Mouse (Mus musculus) thymus, postnatal 10 days (tissue): ENCODE results near the gene Qrsl1.
A peak's percentile ranks its signal among the peaks of the same experiment; 100 is the strongest.

Source experiments
- DNase-seq, 2 experiments: peaks; one replicate each; pipeline ENCODE4 v3.0.0; 2021; ENCODE audit warnings: low spot score in 2 of 2

Gene Qrsl1

DNA sequence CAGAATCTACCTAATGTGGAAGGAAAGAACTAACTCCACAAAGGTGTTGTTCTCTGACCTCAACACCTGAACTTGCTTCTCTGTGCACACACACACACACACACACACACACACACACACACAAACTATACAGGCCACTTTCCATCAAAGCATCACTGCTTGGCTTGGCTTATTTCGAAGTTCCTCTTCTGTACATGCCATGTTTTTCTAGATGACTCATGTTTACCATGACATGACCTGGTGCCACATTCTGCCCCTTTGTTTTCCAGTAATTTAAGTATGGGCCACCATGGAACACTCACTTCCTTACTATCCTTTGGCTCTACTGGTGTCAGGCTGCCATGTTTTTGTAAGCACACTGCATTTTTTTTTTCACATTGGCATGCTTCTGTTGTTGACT lies 30.1 kb downstream of the Qrsl1 start:
- no peak for DNase-seq

- peak; percentile 11 to 44 for DNase-seq
Observed at GRCm38 (mm10) chr10:43870752-43871151, 30.8 kb downstream of the Qrsl1 start.

DNA sequence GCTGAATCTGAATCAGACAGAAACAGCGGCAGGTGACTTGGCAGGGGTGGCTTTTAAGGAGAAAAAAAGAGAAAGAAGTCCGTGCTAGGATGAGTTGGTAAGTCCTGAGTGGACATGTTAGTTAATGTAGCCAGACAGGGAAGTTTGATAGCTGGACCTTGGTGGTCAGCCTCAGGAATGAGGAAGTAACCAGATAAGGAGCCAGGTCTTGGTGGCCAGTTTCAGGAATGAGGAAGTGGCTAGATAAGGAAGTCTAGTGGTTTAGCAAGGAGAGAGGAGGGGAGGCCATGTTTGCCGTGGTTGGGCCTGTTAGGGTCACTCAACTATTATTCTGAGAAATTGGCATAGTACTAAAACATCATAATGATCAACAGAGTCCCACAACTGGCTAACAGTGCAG lies 45.2 kb downstream of the Qrsl1 start:
- DNase-seq, result no peak

GRCm38 (mm10) chr10:43855916-43856315 lies 45.6 kb downstream of the Qrsl1 start:
- DNase-seq, result no peak

- DNase-seq, result no peak
Observed at GRCm38 (mm10) chr10:43851898-43852297, 49.6 kb downstream of the Qrsl1 start.

- DNase-seq, result no peak
Observed at GRCm38 (mm10) chr10:43849478-43849877, 52.1 kb downstream of the Qrsl1 start.

- DNase-seq, result no peak
Observed at GRCm38 (mm10) chr10:43846141-43846622, 55.4 kb downstream of the Qrsl1 start.

DNA sequence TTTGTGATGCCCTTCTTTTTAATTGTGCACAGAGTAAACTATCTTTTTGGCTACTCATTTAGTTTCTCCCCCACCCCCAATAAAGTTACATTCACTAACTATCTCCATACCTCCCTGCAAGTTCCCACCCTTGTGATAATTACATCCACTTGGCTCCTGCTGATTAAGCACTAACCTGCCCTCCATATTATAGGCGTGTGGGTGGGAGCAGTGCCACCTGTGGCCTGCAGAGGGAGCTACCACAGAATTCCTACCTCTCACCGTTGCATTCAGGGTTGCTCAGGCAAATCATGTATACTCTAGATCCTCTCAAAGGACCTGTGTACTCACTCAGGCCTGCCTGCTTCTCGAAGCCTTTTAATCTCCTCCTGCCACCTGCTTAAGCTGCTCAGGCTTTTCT lies 56.1 kb downstream of the Qrsl1 start:
- no peak for DNase-seq

DNA sequence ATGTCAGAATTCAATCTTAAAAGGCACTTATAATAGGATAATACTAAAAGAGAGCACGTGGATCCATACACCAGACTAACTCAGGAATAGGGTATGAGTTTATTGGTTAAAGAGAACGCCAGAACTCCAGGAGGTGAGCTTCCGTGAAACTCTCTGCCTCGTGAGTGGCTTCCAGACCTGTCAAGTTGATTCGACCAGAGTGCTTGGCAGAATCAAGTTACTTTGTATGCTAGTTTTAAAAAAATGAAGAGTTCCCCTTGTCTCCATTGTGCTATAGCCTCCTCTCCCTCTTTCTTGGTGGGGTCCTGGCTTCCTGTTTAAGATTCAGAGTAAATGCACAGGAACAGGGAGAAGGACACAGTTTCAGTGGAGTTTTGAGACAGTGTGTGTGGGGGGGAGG lies 60.1 kb downstream of the Qrsl1 start:
- DNase-seq, result no peak

DNA sequence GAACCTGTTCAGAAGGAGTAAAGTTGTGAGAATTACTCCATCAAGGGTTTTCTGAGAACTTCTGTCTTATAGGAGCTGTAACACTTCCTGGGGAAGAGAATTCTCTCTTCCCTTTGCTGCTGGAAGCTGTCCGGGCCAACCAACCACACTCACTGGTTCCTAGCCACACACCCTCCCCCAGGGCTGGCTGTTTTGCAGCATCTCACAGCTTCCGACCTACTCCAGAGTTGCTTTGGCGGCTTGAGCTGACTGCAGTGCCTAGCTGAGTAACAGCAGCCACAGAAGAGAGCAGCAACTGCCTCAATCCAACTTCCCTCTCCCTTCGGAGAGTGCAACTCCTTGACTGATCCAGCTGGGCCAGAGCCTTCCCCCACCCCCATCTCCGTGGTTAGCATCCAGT lies 68.7 kb downstream of the Qrsl1 start:
- DNase-seq, result peak in 1 of 2 experiments; percentile 11

- no peak for DNase-seq
Observed at GRCm38 (mm10) chr10:43830251-43831018, 71.1 kb downstream of the Qrsl1 start.

DNA sequence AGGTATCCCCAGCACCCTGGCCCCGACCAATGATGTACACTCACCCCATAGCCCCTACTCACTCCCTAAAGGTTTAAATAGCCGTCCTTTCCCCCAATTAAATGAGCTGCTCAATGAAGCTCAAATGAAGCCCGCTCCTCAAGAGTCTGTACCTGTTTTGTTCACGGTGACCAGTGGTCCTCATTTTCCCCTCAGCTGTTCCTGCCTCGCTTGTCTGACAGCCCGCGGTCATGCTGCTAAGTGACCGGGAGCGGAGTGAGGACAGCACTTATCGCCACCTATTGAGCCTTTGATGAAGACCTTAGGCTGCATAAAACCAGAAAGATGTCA lies 72.9 kb downstream of the Qrsl1 start:
- DNase-seq, result no peak

- DNase-seq, result no peak
Observed at GRCm38 (mm10) chr10:43827958-43828685, 73.4 kb downstream of the Qrsl1 start.

GRCm38 (mm10) chr10:43826773-43827621 lies 74.5 kb downstream of the Qrsl1 start:
- DNase-seq, result no peak

DNA sequence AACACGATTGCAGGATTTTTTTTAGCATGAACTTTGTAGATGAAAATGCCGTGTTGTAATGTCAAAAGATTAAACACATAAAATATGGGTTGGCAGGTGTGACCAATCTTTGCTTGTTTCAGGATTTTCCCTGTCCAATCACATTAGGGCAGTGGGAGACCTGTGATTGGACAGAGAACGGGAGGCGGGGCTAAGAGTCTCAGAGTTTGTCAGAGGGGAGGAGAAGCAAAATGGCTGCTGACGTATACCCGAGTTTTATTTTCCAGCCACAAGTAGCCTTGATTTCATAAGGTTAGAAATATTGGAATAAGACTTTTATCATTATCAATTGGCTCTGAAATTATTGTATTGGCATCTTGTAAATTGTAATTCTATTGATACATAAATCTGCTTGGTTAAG lies 75.8 kb downstream of the Qrsl1 start:
- DNase-seq, result no peak

DNA sequence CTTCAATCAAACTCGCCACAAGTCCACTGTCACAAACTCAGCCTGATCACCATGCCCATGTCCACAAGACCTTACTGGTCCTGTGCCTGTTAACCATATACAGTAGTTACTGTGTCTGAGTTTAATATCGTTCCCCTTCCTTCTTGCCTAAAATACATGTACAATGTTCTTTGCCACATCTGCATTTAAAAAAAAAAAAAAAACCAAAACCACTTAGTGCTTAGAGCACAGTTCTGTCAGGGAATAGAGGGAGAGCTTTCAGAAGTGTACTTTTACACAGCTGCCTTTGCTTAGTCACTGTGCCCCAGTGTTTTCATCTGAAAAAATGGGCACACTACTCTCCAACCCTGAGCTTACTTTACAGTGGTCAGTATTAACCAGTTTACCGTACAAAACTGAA lies 76.8 kb downstream of the Qrsl1 start:
- DNase-seq, result no peak
